Mouse (Mus musculus) midbrain, embryonic 16.5 days (tissue): ENCODE data around the gene Gm45808. TPM values are rescaled to one million over a fixed set of nuclear protein-coding genes. Genes with fewer than 3 reads are reported as not detected.
A peak's percentile ranks its signal among the peaks of the same experiment; 100 is the strongest.
"Not testable (repeated sequence)": the region's sequence is repeated elsewhere in the genome, so short reads cannot be mapped to it uniquely, and the experiment has no call there.

Experiments
- ATAC-seq: fragments of 200-750 bp; cut with Nextera tagmentation; 2 replicates; pipeline ENCODE4 v1.8.0; 2017; ENCODE audit warnings: moderate TSS enrichment
- H3K27ac ChIP-seq: fragments of 300-500 bp; sonication (generic); 2 replicates; pipeline ENCODE4 v1.5.1; 2014; ENCODE audit warnings: mild to moderate bottlenecking, low read length, mixed read lengths
- H3K27me3 ChIP-seq: fragments of 300-500 bp; sonication (generic); 2 replicates; pipeline ENCODE4 v1.6.1; 2014; ENCODE audit warnings: low read depth, low read length, mixed read lengths; ENCODE audit not compliant: control insufficient read depth, insufficient read depth
- H3K36me3 ChIP-seq: fragments of 300-500 bp; sonication (generic); 2 replicates; pipeline ENCODE4 v1.6.1; 2014; ENCODE audit warnings: mild to moderate bottlenecking, low read length, moderate library complexity, mixed read lengths; ENCODE audit not compliant: control insufficient read depth, insufficient read depth
- H3K4me1 ChIP-seq: fragments of 300-500 bp; sonication (generic); 2 replicates; pipeline ENCODE4 v1.6.1; 2014; ENCODE audit warnings: mild to moderate bottlenecking, low read length, mixed read lengths; ENCODE audit not compliant: control insufficient read depth, insufficient read depth
- H3K4me2 ChIP-seq: fragments of 300-500 bp; sonication (generic); 2 replicates; pipeline ENCODE4 v1.6.1; 2014; ENCODE audit warnings: mild to moderate bottlenecking, low read length, mixed read lengths
- H3K4me3 ChIP-seq: fragments of 300-500 bp; sonication (generic); 2 replicates; pipeline ENCODE4 v1.5.1; 2014; ENCODE audit warnings: low read depth, mild to moderate bottlenecking, low read length, moderate library complexity, mixed read lengths
- H3K9ac ChIP-seq: fragments of 300-500 bp; sonication (generic); 2 replicates; pipeline ENCODE4 v1.6.1; 2014; ENCODE audit warnings: low read depth, low read length, mixed read lengths
- H3K9me3 ChIP-seq: fragments of 300-500 bp; sonication (generic); replicated peaks from 2 replicates; pipeline ENCODE4 v1.6.1; 2014; ENCODE audit warnings: mild to moderate bottlenecking, low read length, mixed read lengths; ENCODE audit not compliant: control insufficient read depth, poor library complexity, severe bottlenecking
- WGBS: fragments of 180-500 bp; shearing (Covaris S2); extraction: QIAGEN DNeasy Blood & Tissue Kit; methylation state at CpG from one replicate; pipeline ENCODE4 v1.1.7; 2014; 5-methylcytosine and 5-hydroxymethylcytosine counted together
- polyA plus RNA-seq: library from polyadenylated mRNA; unstranded; fragments of >200 nt; fragmentation: Nextera tagmentation; extraction: Ambion mirVana; gene quantifications from 2 replicates; pipeline ENCODE4 v1.2.1, GENCODE M21; 2015

Gm45808 gene
- polyA plus RNA-seq, 1 experiment from 2014 or later: not detected

GRCm38 (mm10) chr7:45523678-45524170 lies 37.1 kb upstream of the Gm45808 start:
- H3K27me3 ChIP-seq: no peaks in the 10 kb centered on the region
- H3K9ac ChIP-seq: no peak overlapping the region; the same call in 1 of the 2 replicates
- no peak overlapping the region for H3K4me3 ChIP-seq
- H3K4me2 ChIP-seq: no peak overlapping the region
- H3K36me3 ChIP-seq: no peaks in the 10 kb centered on the region
- H3K4me1 ChIP-seq: peaks cover 13% of the 10 kb centered on the region
- no peak overlapping the region for H3K27ac ChIP-seq
- no peaks in the 10 kb centered on the region for H3K9me3 ChIP-seq
- WGBS: 89% methylated on average over 12 of the region's 13 CpGs
- no peak for ATAC-seq

- H3K27me3 ChIP-seq: no peaks in the 10 kb centered on the region
- ATAC-seq: no peak
Measured at GRCm38 (mm10) chr7:45522957-45523676, 36.5 kb upstream of the Gm45808 start.

GRCm38 (mm10) chr7:45522194-45522752 lies 35.7 kb upstream of the Gm45808 start:
- Histone ChIP-seq H3K9ac (peak overlapping the region; percentile 63; the same call in 1 of the 2 replicates), H3K27ac (no peak overlapping the region)

More at GRCm38 (mm10) chr7:45522957-45523676, 36.5 kb upstream of the Gm45808 start:
- Histone ChIP-seq H3K9me3 (no peaks in the 10 kb centered on the region), H3K27ac (no peak overlapping the region), H3K4me2 (no peak overlapping the region), H3K4me1 (peaks cover 13% of the 10 kb centered on the region), H3K4me3 (no peak overlapping the region), H3K36me3 (no peaks in the 10 kb centered on the region), H3K9ac (no peak overlapping the region; the same call in 1 of the 2 replicates)
- 74% methylated on average over 18 of the region's 18 CpGs for WGBS

GRCm38 (mm10) chr7:45521728-45522184 lies 35.1 kb upstream of the Gm45808 start:
- peak overlapping the region; percentile 44 for H3K4me3 ChIP-seq
- no peaks in the 10 kb centered on the region for H3K27me3 ChIP-seq
- H3K36me3 ChIP-seq: no peaks in the 10 kb centered on the region
- H3K9ac ChIP-seq: peak overlapping the region; percentile 63
- no peaks in the 10 kb centered on the region for H3K9me3 ChIP-seq
- peaks cover 13% of the 10 kb centered on the region for H3K4me1 ChIP-seq
- H3K4me2 ChIP-seq: peak overlapping the region; percentile 53
- H3K27ac ChIP-seq: peak overlapping the region; percentile 82
- ATAC-seq: peak; percentile 73
- under 1% methylated on average over 28 of the region's 28 CpGs for WGBS

More at GRCm38 (mm10) chr7:45522194-45522752, 35.7 kb upstream of the Gm45808 start:
- Histone ChIP-seq H3K36me3 (no peaks in the 10 kb centered on the region), H3K4me1 (peaks cover 13% of the 10 kb centered on the region), H3K27me3 (no peaks in the 10 kb centered on the region), H3K4me3 (peak overlapping the region; percentile 44), H3K4me2 (peak overlapping the region; percentile 53), H3K9me3 (no peaks in the 10 kb centered on the region)
- 57% methylated on average over 16 of the region's 16 CpGs for WGBS
- no peak; the same call in 1 of the 2 replicates for ATAC-seq

- Histone ChIP-seq H3K27me3 (no peaks in the 10 kb centered on the region), H3K4me2 (no peak overlapping the region), H3K36me3 (no peaks in the 10 kb centered on the region), H3K4me3 (no peak overlapping the region), H3K4me1 (peaks cover 13% of the 10 kb centered on the region), H3K9ac (no peak overlapping the region), H3K27ac (no peak overlapping the region), H3K9me3 (no peaks in the 10 kb centered on the region)
- ATAC-seq: no peak
- WGBS: 95% methylated on average over 7 of the region's 7 CpGs
Measured at GRCm38 (mm10) chr7:45520605-45521004, 34.0 kb upstream of the Gm45808 start.

- no peak overlapping the region for H3K27ac ChIP-seq
- ATAC-seq: no peak
- peaks cover 3% of the 10 kb centered on the region; the same call in 1 of the 2 replicates for H3K4me1 ChIP-seq
- no peak overlapping the region for H3K9ac ChIP-seq
- no peaks in the 10 kb centered on the region for H3K9me3 ChIP-seq
- 79% methylated on average over 8 of the region's 8 CpGs for WGBS
- H3K36me3 ChIP-seq: no peaks in the 10 kb centered on the region
- H3K27me3 ChIP-seq: no peaks in the 10 kb centered on the region
- H3K4me3 ChIP-seq: no peak overlapping the region
- no peak overlapping the region for H3K4me2 ChIP-seq
Measured at GRCm38 (mm10) chr7:45519345-45520120, 32.9 kb upstream of the Gm45808 start.

GRCm38 (mm10) chr7:45518618-45519017 lies 32.0 kb upstream of the Gm45808 start:
- Histone ChIP-seq H3K9me3 (no peaks in the 10 kb centered on the region), H3K9ac (no peak overlapping the region), H3K4me3 (no peak overlapping the region), H3K27ac (no peak overlapping the region), H3K36me3 (no peaks in the 10 kb centered on the region), H3K4me1 (peaks cover 3% of the 10 kb centered on the region; the same call in 1 of the 2 replicates), H3K27me3 (no peaks in the 10 kb centered on the region), H3K4me2 (no peak overlapping the region)
- 90% methylated on average over 16 of the region's 16 CpGs for WGBS
- ATAC-seq: no peak

GRCm38 (mm10) chr7:45516846-45517245 lies 30.2 kb upstream of the Gm45808 start:
- not testable (repeated sequence) for H3K27me3 ChIP-seq, H3K4me2 ChIP-seq, H3K36me3 ChIP-seq, H3K9ac ChIP-seq, H3K9me3 ChIP-seq, ATAC-seq, H3K4me3 ChIP-seq, H3K4me1 ChIP-seq, H3K27ac ChIP-seq
- 70% methylated on average over 5 of the region's 5 CpGs for WGBS
